Mouse (Mus musculus) liver, embryonic 12.5 days (tissue): ENCODE measurements around the gene Gm7954. TPM values are rescaled to one million over a fixed set of nuclear protein-coding genes. Genes with fewer than 3 reads are reported as not detected.
"Not testable (repeated sequence)": the region's sequence is repeated elsewhere in the genome, so short reads cannot be mapped to it uniquely, and the experiment has no call there.

Source experiments
- ATAC-seq: fragments of 200-750 bp; cut with Nextera tagmentation; 2 replicates; pipeline ENCODE4 v1.8.0; 2017; ENCODE audit warnings: moderate number of reproducible peaks, mild to moderate bottlenecking, moderate library complexity
- H3K27ac ChIP-seq: fragments of 300-500 bp; sonication (generic); 2 replicates; pipeline ENCODE4 v1.5.1; 2016; ENCODE audit warnings: mild to moderate bottlenecking
- H3K27me3 ChIP-seq: fragments of 300-500 bp; sonication (generic); replicated peaks from 2 replicates; pipeline ENCODE4 v1.6.1; 2016; ENCODE audit warnings: mild to moderate bottlenecking, moderate library complexity
- H3K36me3 ChIP-seq: fragments of 300-500 bp; sonication (generic); 2 replicates; pipeline ENCODE4 v1.6.1; 2016; ENCODE audit warnings: mild to moderate bottlenecking, moderate library complexity
- H3K4me1 ChIP-seq: fragments of 300-500 bp; sonication (generic); 2 replicates; pipeline ENCODE4 v1.6.1; 2016
- H3K4me2 ChIP-seq: fragments of 300-500 bp; sonication (generic); 2 replicates; pipeline ENCODE4 v1.6.1; 2016; ENCODE audit warnings: mild to moderate bottlenecking, moderate library complexity
- H3K4me3 ChIP-seq: fragments of 300-500 bp; sonication (generic); 2 replicates; pipeline ENCODE4 v1.5.1; 2016; ENCODE audit warnings: mild to moderate bottlenecking, moderate library complexity
- H3K9ac ChIP-seq: fragments of 300-500 bp; sonication (generic); 2 replicates; pipeline ENCODE4 v1.6.1; 2016; ENCODE audit warnings: mild to moderate bottlenecking, moderate library complexity
- H3K9me3 ChIP-seq: fragments of 300-500 bp; sonication (generic); replicated peaks from 2 replicates; pipeline ENCODE4 v1.6.1; 2016; ENCODE audit warnings: mild to moderate bottlenecking, moderate library complexity
- WGBS: fragments of 180-500 bp; shearing (Covaris S2); methylation state at CpG from one replicate; pipeline ENCODE4 v1.1.7; 2016; ENCODE audit not compliant: insufficient replicate concordance; 5-methylcytosine and 5-hydroxymethylcytosine counted together
- polyA plus RNA-seq: library from polyadenylated mRNA; unstranded; fragments of >200 nt; fragmentation: Nextera tagmentation; extraction: Ambion mirVana; gene quantifications from 2 replicates; pipeline ENCODE4 v1.2.1, GENCODE M21; 2016

The Gm7954 gene
- not detected in 2 replicates for polyA plus RNA-seq

DNA sequence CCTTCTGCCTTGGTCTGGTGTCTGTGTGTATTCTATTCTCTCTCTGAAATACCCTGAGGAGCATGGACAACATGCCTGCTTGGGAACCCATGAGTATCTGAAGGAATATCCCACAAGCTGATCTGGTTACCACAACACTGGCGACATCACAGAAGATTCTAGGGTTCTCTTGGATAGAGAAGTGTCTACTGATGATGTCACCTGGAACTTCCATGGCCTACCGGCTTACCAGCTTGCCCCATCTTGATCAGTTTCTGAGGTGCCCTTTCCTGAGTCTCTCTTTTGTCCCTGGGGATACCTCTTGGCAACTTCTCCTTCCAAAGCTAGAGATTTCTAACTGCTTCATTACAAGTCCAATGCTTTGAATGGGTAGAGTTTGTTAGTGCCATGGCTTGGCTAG lies at the start of gene Gm7954:
Gm7954 (minus strand) TSS at position 101 of the 400 bp plus-strand sequence.
- not testable (repeated sequence) for H3K9me3 ChIP-seq, H3K4me2 ChIP-seq, H3K9ac ChIP-seq, H3K4me1 ChIP-seq, H3K4me3 ChIP-seq, H3K27ac ChIP-seq, H3K36me3 ChIP-seq, ATAC-seq, H3K27me3 ChIP-seq
- WGBS: no CpG with 5 or more reads among the region's 2 CpGs

GRCm38 (mm10) chr14:41489385-41489784 lies 36.1 kb upstream of the Gm7954 start, which contains the start of gene Gm3486:
Gene Gm3486, minus strand, starts transcription at chr14:41489485.
- not testable (repeated sequence) for H3K9me3 ChIP-seq, H3K9ac ChIP-seq, H3K4me3 ChIP-seq, H3K36me3 ChIP-seq, H3K27me3 ChIP-seq, H3K27ac ChIP-seq, H3K4me2 ChIP-seq, H3K4me1 ChIP-seq, ATAC-seq

- 15% methylated on average over 12 of the region's 16 CpGs for WGBS
- not testable (repeated sequence) for H3K36me3 ChIP-seq, H3K4me1 ChIP-seq, H3K4me3 ChIP-seq, H3K27me3 ChIP-seq, ATAC-seq, H3K9me3 ChIP-seq, H3K27ac ChIP-seq, H3K9ac ChIP-seq
- peak overlapping the region; percentile 24; the same call in 1 of the 2 replicates for H3K4me2 ChIP-seq
Observed at GRCm38 (mm10) chr14:41425393-41426075, 27.8 kb downstream of the Gm7954 start.

- H3K36me3 ChIP-seq, H3K4me1 ChIP-seq, H3K9me3 ChIP-seq, H3K4me3 ChIP-seq, H3K9ac ChIP-seq, H3K27me3 ChIP-seq, H3K4me2 ChIP-seq, H3K27ac ChIP-seq, ATAC-seq: not testable (repeated sequence)
- 15% methylated on average over 14 of the region's 14 CpGs for WGBS
Observed at GRCm38 (mm10) chr14:41424694-41425093, 28.6 kb downstream of the Gm7954 start.

DNA sequence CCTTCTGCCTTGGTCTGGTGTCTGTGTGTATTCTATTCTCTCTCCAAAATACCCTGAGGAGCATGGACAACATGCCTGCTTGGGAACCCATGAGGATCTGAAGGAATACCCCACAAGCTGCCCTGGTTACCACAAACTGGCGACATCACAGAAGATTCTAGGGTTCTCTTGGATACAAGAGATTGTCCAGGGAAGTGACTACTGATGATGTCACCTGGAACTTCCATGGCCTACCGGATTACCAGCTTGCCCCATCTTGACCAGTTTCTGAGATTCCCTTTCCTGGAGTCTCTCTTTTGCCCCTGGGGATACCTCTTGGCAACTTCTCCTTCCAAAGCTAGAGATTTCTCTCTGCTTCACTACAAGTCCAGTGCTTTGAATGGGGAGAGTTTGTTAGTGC lies 45.1 kb downstream of the Gm7954 start, which contains the start of gene Gm6482:
Gm6482 (minus strand) TSS at position 101 of the 400 bp plus-strand sequence.
- not testable (repeated sequence) for H3K4me3 ChIP-seq, H3K9ac ChIP-seq, H3K4me2 ChIP-seq, ATAC-seq, H3K36me3 ChIP-seq, H3K4me1 ChIP-seq, H3K9me3 ChIP-seq, H3K27ac ChIP-seq, H3K27me3 ChIP-seq
- 40% methylated on average over 1 of the region's 2 CpGs for WGBS

Other genes starting within 250 kb of the Gm7954 start
- gene Gm2832, start 174.7 kb downstream of the Gm7954 start, polyA plus RNA-seq: not detected in 2 replicates
- gene Gm5798, start 104.9 kb downstream of the Gm7954 start, polyA plus RNA-seq: not detected in 2 replicates
- gene Gm7945, start 67.1 kb downstream of the Gm7954 start, polyA plus RNA-seq: not detected in 2 replicates
- gene Gm6482, start 45.2 kb downstream of the Gm7954 start, polyA plus RNA-seq: not detected in 2 replicates
- not detected in 2 replicates for gene Gm3486, start 36.0 kb upstream of the Gm7954 start, polyA plus RNA-seq
- gene Gm7970, start 102.1 kb upstream of the Gm7954 start, polyA plus RNA-seq: not detected in 2 replicates
- gene 1700049E17Rik2, start 119.7 kb upstream of the Gm7954 start, polyA plus RNA-seq: not detected in 2 replicates
- not detected in 2 replicates for gene Gm3072, start 171.1 kb upstream of the Gm7954 start, polyA plus RNA-seq
- not detected in 2 replicates for gene Gm3676, start 193.0 kb upstream of the Gm7954 start, polyA plus RNA-seq
- not detected in 2 replicates for gene Gm8068, start 248.4 kb upstream of the Gm7954 start, polyA plus RNA-seq